Mouse (Mus musculus): ENCODE data around the gene Zfp867.

DNA sequence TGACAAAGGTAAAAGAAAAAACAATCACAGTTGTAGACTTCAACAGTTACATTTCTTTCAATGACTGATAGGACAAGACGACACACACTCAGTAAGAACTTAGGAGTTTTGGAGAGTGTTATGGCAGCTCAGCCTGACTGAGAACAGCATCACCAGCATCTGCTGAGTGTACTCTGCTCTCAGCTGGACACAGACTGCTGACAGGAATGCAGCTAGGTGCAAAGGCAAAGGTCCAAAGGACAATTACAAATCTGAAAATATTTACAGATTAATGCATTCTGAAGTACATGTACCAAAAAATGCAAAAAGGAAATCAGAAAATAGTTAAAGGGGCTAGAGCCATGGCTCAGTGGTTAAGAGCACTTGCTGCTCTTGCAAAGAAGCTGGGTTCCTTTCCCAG is 42.3 kb downstream of the Zfp867 start:
- TF ChIP-seq EP300 (IDR thresholded peaks at IDR 0.05; ENCODE audit: low read depth) = no peak
- TF ChIP-seq CTCF (IDR thresholded peaks at IDR 0.05; ENCODE audit: low read depth) = no peak

All from liver, postnatal 0 days (tissue).